Mouse (Mus musculus) limb, embryonic 13.5 days (tissue): ENCODE measurements at regions not wholly inside any gene's neighbourhood (a gene's known extent, or its start where the extent isn't known, plus 50 kb on each side); places are given as distances from the start of the nearest gene placed in this dataset.

Source experiments
- ATAC-seq: fragments of 200-750 bp; cut with Nextera tagmentation; 2 replicates; pipeline ENCODE4 v1.8.0; 2017; ENCODE audit warnings: low read depth, moderate number of reproducible peaks, moderate TSS enrichment; ENCODE audit not compliant: low FRiP score
- H3K27ac ChIP-seq: fragments of 300-500 bp; sonication (generic); 2 replicates; pipeline ENCODE4 v1.5.1; 2015; ENCODE audit warnings: inconsistent platforms, mild to moderate bottlenecking, moderate library complexity
- H3K27me3 ChIP-seq: fragments of 300-500 bp; sonication (generic); 2 replicates; pipeline ENCODE4 v1.6.1; 2015; ENCODE audit warnings: mild to moderate bottlenecking, inconsistent platforms
- H3K36me3 ChIP-seq: fragments of 300-500 bp; sonication (generic); 2 replicates; pipeline ENCODE4 v1.6.1; 2015; ENCODE audit warnings: inconsistent platforms, mild to moderate bottlenecking, moderate library complexity
- H3K4me1 ChIP-seq: fragments of 300-500 bp; sonication (generic); 2 replicates; pipeline ENCODE4 v1.6.1; 2015; ENCODE audit warnings: inconsistent platforms
- H3K4me2 ChIP-seq: fragments of 300-500 bp; sonication (generic); replicated peaks from 2 replicates; pipeline ENCODE4 v1.6.1; 2015; ENCODE audit warnings: inconsistent platforms, mild to moderate bottlenecking, moderate library complexity
- H3K4me3 ChIP-seq: fragments of 300-500 bp; sonication (generic); 2 replicates; pipeline ENCODE4 v1.5.1; 2015; ENCODE audit warnings: moderate library complexity, mild to moderate bottlenecking, inconsistent platforms
- H3K9ac ChIP-seq: fragments of 300-500 bp; sonication (generic); 2 replicates; pipeline ENCODE4 v1.6.1; 2015; ENCODE audit warnings: mild to moderate bottlenecking, inconsistent platforms
- H3K9me3 ChIP-seq: fragments of 300-500 bp; sonication (generic); 2 replicates; pipeline ENCODE4 v1.6.1; 2016; ENCODE audit warnings: inconsistent platforms
- WGBS: fragments of 180-500 bp; shearing (Covaris S2); methylation state at CpG from one replicate; pipeline ENCODE4 v1.1.7; 2015; 5-methylcytosine and 5-hydroxymethylcytosine counted together

GRCm38 (mm10) chr14:100713592-100713991 lies 429.1 kb upstream of the Klf12 start:
- Histone ChIP-seq H3K27me3 (no peaks in the 10 kb centered on the region), H3K9ac (no peak overlapping the region), H3K4me3 (no peak overlapping the region), H3K36me3 (no peaks in the 10 kb centered on the region), H3K27ac (no peak overlapping the region), H3K4me2 (no peak overlapping the region), H3K4me1 (0 out of 2 replicates have a peak, but pooled peaks cover 4% of the 10 kb centered on the region), H3K9me3 (peaks cover 6% of the 10 kb centered on the region; the same call in 1 of the 2 replicates)
- 88% methylated on average over 6 of the region's 6 CpGs for WGBS
- ATAC-seq, result no peak

DNA sequence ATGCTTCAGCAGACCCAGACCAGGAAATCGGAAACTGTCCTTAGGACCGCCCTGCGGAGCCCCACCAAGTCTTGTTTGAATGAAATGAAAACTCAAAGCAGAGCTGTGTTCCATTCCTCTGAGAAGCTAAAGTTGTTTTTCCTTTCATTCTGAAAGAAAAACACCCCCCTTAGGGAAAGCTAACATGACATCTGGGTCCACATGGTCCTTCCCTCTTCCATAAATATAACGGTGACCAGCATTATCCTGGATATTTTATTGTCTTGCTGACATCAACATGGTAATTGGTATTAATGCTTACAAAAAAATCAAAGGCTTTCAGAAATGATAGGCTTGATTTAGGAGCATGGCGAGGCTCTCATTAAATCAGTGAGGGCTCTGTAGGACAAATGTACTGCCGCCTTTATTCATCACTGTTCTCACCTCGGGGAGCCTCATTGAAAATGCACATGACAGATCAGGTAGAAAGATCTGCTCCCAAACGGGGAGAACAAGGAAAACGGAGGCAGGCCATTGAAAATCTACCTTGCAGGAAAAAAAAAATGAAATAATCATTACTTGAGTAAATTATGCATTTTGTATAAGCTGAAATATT lies 381.0 kb upstream of the Klf12 start:
- Histone ChIP-seq H3K4me2 (no peak overlapping the region), H3K4me3 (no peak overlapping the region), H3K27me3 (no peaks in the 10 kb centered on the region), H3K4me1 (no peaks in the 10 kb centered on the region), H3K9me3 (no peaks in the 10 kb centered on the region), H3K9ac (no peak overlapping the region), H3K36me3 (no peaks in the 10 kb centered on the region), H3K27ac (no peak overlapping the region)
- WGBS, result 34% methylated on average over 9 of the region's 9 CpGs
- no peak for ATAC-seq

DNA sequence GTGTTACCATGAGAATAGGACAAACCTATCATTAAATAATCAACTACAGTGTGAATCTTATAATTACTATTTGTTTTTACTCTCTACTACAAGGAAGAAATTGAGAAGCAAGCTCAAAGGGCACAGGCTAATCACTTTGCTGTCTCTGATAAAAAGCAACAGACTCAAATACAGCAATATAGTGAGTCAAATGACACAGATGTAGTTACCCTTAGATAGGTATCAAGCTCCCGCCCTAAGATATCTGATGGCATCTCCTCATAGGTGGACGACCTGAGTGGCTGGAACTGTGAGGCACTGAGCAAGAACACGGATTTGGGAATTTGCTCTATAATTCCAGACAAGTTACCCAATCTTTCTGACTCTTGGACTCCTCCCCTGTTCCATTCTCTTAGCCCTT lies 379.7 kb upstream of the Klf12 start:
- WGBS, result 75% methylated on average over 3 of the region's 3 CpGs
- Histone ChIP-seq H3K4me1 (no peaks in the 10 kb centered on the region), H3K9me3 (no peaks in the 10 kb centered on the region), H3K9ac (no peak overlapping the region), H3K4me3 (no peak overlapping the region), H3K4me2 (no peak overlapping the region), H3K27me3 (no peaks in the 10 kb centered on the region), H3K36me3 (no peaks in the 10 kb centered on the region), H3K27ac (no peak overlapping the region)
- ATAC-seq, result no peak

GRCm38 (mm10) chr14:100642076-100642475 lies 357.6 kb upstream of the Klf12 start:
- no peak overlapping the region for H3K27ac ChIP-seq
- ATAC-seq, result no peak
- no peak overlapping the region for H3K4me3 ChIP-seq
- 76% methylated on average over 2 of the region's 2 CpGs for WGBS
- H3K9me3 ChIP-seq, result no peaks in the 10 kb centered on the region
- H3K4me1 ChIP-seq, result no peaks in the 10 kb centered on the region
- no peaks in the 10 kb centered on the region for H3K36me3 ChIP-seq
- H3K9ac ChIP-seq, result no peak overlapping the region
- H3K27me3 ChIP-seq, result no peaks in the 10 kb centered on the region
- no peak overlapping the region for H3K4me2 ChIP-seq

DNA sequence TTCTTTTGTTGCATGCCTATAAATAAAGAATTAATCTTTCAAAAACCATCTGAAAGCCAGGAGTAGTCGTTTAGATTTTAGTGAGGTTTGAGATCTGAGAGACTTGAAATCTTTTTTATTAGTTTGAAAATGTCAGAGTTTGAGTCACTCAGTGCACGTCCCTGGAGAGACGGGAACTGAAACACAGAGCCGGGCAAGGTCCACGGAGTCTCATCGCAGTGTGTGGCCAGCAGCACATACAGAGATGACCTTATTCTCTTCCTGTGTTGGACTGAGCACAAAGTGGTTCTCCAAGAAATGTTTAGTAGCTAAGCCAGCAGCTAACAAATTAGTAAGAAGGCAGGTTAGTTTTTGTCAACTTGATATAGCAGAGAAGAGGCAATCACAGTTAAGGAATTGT lies 350.0 kb upstream of the Klf12 start:
- 73% methylated on average over 6 of the region's 6 CpGs for WGBS
- Histone ChIP-seq H3K9ac (no peak overlapping the region), H3K4me2 (no peak overlapping the region), H3K27ac (no peak overlapping the region), H3K27me3 (no peaks in the 10 kb centered on the region), H3K36me3 (no peaks in the 10 kb centered on the region), H3K9me3 (no peaks in the 10 kb centered on the region), H3K4me3 (no peak overlapping the region), H3K4me1 (no peaks in the 10 kb centered on the region)
- ATAC-seq, result no peak

GRCm38 (mm10) chr14:100631676-100632075 lies 347.2 kb upstream of the Klf12 start:
- H3K9me3 ChIP-seq, result no peaks in the 10 kb centered on the region
- H3K36me3 ChIP-seq, result no peaks in the 10 kb centered on the region
- no peak overlapping the region for H3K4me2 ChIP-seq
- no peak overlapping the region for H3K27ac ChIP-seq
- no peak for ATAC-seq
- H3K27me3 ChIP-seq, result no peaks in the 10 kb centered on the region
- no peaks in the 10 kb centered on the region for H3K4me1 ChIP-seq
- 64% methylated on average over 1 of the region's 1 CpGs for WGBS
- H3K9ac ChIP-seq, result no peak overlapping the region
- no peak overlapping the region for H3K4me3 ChIP-seq

DNA sequence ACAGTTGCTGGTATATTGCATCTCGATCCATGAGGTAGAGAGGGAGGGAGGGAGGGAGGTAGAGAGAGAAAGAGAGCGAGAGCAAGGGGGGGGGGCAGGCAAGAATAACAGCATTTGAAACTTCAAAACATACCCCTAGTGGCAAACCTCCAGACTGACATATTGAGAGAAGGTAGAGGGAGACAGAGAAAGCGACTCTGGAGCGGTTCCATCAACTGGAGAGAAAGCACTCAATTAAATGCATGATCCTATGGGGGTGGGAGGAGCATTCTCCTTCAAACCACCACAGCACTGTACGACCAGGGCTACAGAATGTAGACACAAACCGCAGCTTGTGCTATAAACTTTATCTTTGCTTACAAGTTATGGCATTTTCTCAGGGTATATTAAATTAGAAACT lies 345.7 kb upstream of the Klf12 start:
- H3K9me3 ChIP-seq, result no peaks in the 10 kb centered on the region
- H3K4me3 ChIP-seq, result no peak overlapping the region
- no peak overlapping the region for H3K27ac ChIP-seq
- H3K9ac ChIP-seq, result no peak overlapping the region
- H3K36me3 ChIP-seq, result no peaks in the 10 kb centered on the region
- H3K4me1 ChIP-seq, result no peaks in the 10 kb centered on the region
- H3K27me3 ChIP-seq, result no peaks in the 10 kb centered on the region
- WGBS, result 71% methylated on average over 6 of the region's 6 CpGs
- no peak overlapping the region for H3K4me2 ChIP-seq
- no peak for ATAC-seq

GRCm38 (mm10) chr14:100627523-100627922 lies 343.0 kb upstream of the Klf12 start:
- no peak overlapping the region for H3K4me2 ChIP-seq
- WGBS, result 53% methylated on average over 2 of the region's 2 CpGs
- no peak overlapping the region for H3K9ac ChIP-seq
- no peaks in the 10 kb centered on the region for H3K4me1 ChIP-seq
- no peaks in the 10 kb centered on the region for H3K9me3 ChIP-seq
- H3K36me3 ChIP-seq, result no peaks in the 10 kb centered on the region
- no peak overlapping the region for H3K4me3 ChIP-seq
- no peaks in the 10 kb centered on the region for H3K27me3 ChIP-seq
- no peak overlapping the region for H3K27ac ChIP-seq
- no peak for ATAC-seq

DNA sequence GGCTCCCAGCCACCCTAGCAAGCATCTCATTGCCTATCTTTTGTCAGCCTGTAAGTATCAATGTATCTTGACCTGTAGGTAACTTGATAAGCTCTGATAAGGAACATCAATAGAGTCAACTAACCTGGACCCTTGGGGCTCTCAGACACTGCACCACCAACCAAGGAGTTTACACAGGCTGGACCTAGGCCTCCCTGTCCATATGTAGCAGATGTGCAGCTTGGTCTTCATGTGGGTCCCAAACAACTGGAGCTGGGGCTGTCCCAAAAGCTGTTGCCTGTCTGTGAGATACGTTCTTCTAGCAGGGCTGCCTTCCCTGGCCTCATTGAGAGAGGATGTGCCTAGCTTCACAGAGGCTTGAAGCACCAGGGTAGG lies 335.2 kb upstream of the Klf12 start:
- H3K9me3 ChIP-seq, result no peaks in the 10 kb centered on the region
- peaks cover 18% of the 10 kb centered on the region for H3K4me1 ChIP-seq
- H3K27me3 ChIP-seq, result no peaks in the 10 kb centered on the region
- H3K4me2 ChIP-seq, result no peak overlapping the region
- H3K4me3 ChIP-seq, result no peak overlapping the region
- no peak for ATAC-seq
- 37% methylated on average over 1 of the region's 1 CpGs for WGBS
- no peaks in the 10 kb centered on the region for H3K36me3 ChIP-seq
- H3K27ac ChIP-seq, result no peak overlapping the region
- H3K9ac ChIP-seq, result no peak overlapping the region

DNA sequence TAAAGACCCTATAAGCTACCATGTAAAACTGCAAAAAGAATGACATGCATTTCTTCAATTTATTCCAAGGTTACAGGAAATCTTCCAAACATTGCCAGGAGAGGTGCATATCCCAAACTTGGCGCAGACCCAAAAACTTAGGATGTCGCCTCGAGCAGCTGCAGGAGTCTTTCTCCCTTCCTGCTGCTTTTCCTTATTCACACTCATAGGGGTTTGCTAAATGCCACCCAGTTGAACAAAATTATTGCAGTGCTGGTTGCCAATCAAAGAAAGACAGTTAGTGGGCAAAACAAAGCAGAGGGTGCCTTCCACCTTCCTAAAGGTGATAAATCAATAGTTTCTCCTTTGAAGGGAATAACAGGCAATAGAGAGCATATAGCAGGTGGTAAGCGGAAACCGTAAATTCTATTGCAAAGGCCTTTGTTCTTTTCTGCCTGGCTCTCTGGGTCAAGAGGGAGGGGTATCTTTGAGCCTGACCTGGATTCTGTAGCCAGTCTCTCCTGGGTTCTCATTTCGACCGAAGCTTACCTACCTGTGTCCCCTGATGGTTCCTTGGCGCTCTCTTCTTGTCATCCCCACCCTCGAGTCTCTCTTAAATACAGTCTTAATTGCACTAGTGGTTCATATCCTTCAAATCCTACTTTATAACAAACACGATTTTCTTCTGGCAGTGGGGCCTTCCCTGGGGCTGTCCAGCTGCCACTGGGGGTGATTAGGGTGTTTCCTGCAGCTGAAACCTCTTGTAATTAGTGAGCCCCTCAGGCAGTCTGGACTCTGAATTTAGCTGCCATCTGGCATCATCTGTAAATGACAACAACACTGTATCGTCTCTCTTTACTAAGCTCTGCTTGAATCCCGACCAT lies 334.5 kb upstream of the Klf12 start:
- peaks cover 18% of the 10 kb centered on the region for H3K4me1 ChIP-seq
- 20% methylated on average over 12 of the region's 12 CpGs for WGBS
- no peak overlapping the region for H3K27ac ChIP-seq
- H3K27me3 ChIP-seq, result no peaks in the 10 kb centered on the region
- no peak overlapping the region for H3K4me3 ChIP-seq
- H3K36me3 ChIP-seq, result no peaks in the 10 kb centered on the region
- H3K9ac ChIP-seq, result no peak overlapping the region
- H3K9me3 ChIP-seq, result no peaks in the 10 kb centered on the region
- ATAC-seq, result peak; percentile 32; the same call in 1 of the 2 replicates
- no peak overlapping the region for H3K4me2 ChIP-seq

DNA sequence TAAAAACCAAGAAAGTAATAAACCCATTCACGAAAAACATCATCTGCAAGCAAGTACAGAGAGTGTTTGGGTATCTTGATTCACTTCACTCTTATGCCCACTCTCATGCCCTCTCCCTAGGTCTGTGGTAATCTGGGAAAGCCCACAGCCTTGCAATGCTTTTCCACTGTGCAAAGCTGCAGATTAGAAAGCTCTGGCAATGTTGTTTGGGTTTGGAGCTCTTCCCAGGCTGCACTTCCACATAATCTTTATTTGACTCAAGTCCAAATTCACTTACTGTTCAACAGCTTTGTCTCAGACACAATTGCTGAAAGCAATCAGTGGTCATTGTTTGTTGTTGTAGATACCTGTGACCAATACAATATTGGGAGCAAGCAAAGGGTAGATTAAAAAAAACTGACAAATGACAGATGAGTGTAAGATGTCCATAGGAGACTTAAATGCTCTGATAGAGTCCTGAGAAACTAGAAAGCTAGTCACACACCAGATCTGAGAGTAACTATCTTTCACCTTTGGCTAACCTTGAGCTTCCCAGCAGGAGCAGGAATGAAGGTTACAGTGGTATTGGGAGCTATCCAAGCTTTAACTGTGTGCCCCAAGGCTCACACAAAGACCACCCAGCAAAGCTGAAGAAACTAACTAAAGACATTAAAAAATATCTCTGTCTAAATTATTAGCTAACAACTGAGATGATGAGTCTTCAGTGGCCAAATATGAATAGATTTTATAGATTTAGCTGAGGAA lies 325.7 kb upstream of the Klf12 start:
- Histone ChIP-seq H3K9ac (no peak overlapping the region), H3K9me3 (no peaks in the 10 kb centered on the region), H3K36me3 (no peaks in the 10 kb centered on the region), H3K27me3 (no peaks in the 10 kb centered on the region), H3K27ac (no peak overlapping the region), H3K4me1 (no peaks in the 10 kb centered on the region), H3K4me3 (no peak overlapping the region), H3K4me2 (no peak overlapping the region)
- 83% methylated on average over 1 of the region's 1 CpGs for WGBS
- no peak; the same call in 1 of the 2 replicates for ATAC-seq

DNA sequence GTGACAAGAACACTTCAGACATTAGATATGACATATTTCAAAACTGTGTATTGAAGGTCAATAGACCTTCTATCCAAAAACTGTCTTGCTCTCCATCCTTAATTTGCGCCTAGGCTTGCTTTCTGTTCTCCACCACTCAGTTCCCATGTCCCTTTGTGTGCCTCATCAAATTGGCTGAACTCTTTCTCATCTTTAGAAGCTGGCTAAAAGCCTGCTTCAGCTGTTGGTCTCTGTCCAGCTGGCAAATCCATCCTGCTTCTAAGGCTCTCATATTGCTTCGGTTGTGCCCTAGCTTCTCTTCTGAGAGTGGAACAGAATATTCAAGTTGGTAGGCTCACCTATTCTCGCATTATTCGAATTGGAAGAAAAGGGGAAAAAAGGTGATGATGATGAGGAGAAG lies 322.6 kb upstream of the Klf12 start:
- ATAC-seq, result no peak
- H3K4me1 ChIP-seq, result no peaks in the 10 kb centered on the region
- H3K27me3 ChIP-seq, result no peaks in the 10 kb centered on the region
- H3K36me3 ChIP-seq, result no peaks in the 10 kb centered on the region
- no peaks in the 10 kb centered on the region for H3K9me3 ChIP-seq
- no peak overlapping the region for H3K4me2 ChIP-seq
- no peak overlapping the region for H3K4me3 ChIP-seq
- no peak overlapping the region for H3K9ac ChIP-seq
- WGBS, result 89% methylated on average over 4 of the region's 4 CpGs
- no peak overlapping the region for H3K27ac ChIP-seq
